Mouse (Mus musculus): ENCODE data around the gene Spock1.

Spock1 gene

GRCm38 (mm10) chr13:57798633-57799032, 109.5 kb downstream of the Spock1 start:
- no peak for DNase-seq (ENCODE audit: low spot score)

GRCm38 (mm10) chr13:57796951-57797692, 111.0 kb downstream of the Spock1 start:
- DNase-seq (ENCODE audit: low spot score), result no peak

- no peak for DNase-seq (ENCODE audit: low spot score)
These were observed 114.4 kb downstream of the Spock1 start for GRCm38 (mm10) chr13:57793643-57794240.

- DNase-seq (ENCODE audit: low spot score), result no peak
These were observed 118.3 kb downstream of the Spock1 start for GRCm38 (mm10) chr13:57789796-57790195.

- no peak for DNase-seq (ENCODE audit: low spot score)
These were observed 119.8 kb downstream of the Spock1 start for GRCm38 (mm10) chr13:57788299-57788698.

- no peak for DNase-seq (ENCODE audit: low spot score)
These were observed 121.9 kb downstream of the Spock1 start for GRCm38 (mm10) chr13:57786278-57786677.

GRCm38 (mm10) chr13:57782975-57783374, 125.2 kb downstream of the Spock1 start:
- DNase-seq (ENCODE audit: low spot score), result peak; percentile 14

GRCm38 (mm10) chr13:57782107-57782561, 126.0 kb downstream of the Spock1 start:
- no peak for DNase-seq (ENCODE audit: low spot score)

- DNase-seq (ENCODE audit: low spot score), result peak; percentile 39
These were observed 129.0 kb downstream of the Spock1 start for GRCm38 (mm10) chr13:57779146-57779545.

GRCm38 (mm10) chr13:57778524-57778923, 129.6 kb downstream of the Spock1 start:
- no peak for DNase-seq (ENCODE audit: low spot score)

- no peak for DNase-seq (ENCODE audit: low spot score)
These were observed 136.1 kb downstream of the Spock1 start for GRCm38 (mm10) chr13:57771998-57772397.

GRCm38 (mm10) chr13:57766721-57767120, 141.4 kb downstream of the Spock1 start:
- peak; percentile 13 for DNase-seq (ENCODE audit: low spot score)

- DNase-seq (ENCODE audit: low spot score), result peak; percentile 27
These were observed 147.0 kb downstream of the Spock1 start for GRCm38 (mm10) chr13:57761122-57761521.

- DNase-seq (ENCODE audit: low spot score), result no peak
These were observed 147.5 kb downstream of the Spock1 start for GRCm38 (mm10) chr13:57760618-57761017.

- DNase-seq (ENCODE audit: low spot score), result peak; percentile 35
These were observed 151.8 kb downstream of the Spock1 start for GRCm38 (mm10) chr13:57756316-57756715.

- no peak for DNase-seq (ENCODE audit: low spot score)
These were observed 157.3 kb downstream of the Spock1 start for GRCm38 (mm10) chr13:57750831-57751230.

GRCm38 (mm10) chr13:57744667-57745066, 163.5 kb downstream of the Spock1 start:
- DNase-seq (ENCODE audit: low spot score), result no peak

GRCm38 (mm10) chr13:57741186-57741585, 166.9 kb downstream of the Spock1 start:
- DNase-seq (ENCODE audit: low spot score), result no peak

GRCm38 (mm10) chr13:57740473-57740872, 167.7 kb downstream of the Spock1 start:
- DNase-seq (ENCODE audit: low spot score), result no peak

GRCm38 (mm10) chr13:57736060-57736459, 172.1 kb downstream of the Spock1 start:
- no peak for DNase-seq (ENCODE audit: low spot score)

GRCm38 (mm10) chr13:57734549-57734948, 173.6 kb downstream of the Spock1 start:
- DNase-seq (ENCODE audit: low spot score), result no peak

- no peak for DNase-seq (ENCODE audit: low spot score)
These were observed 174.6 kb downstream of the Spock1 start for GRCm38 (mm10) chr13:57733521-57733920.

GRCm38 (mm10) chr13:57732251-57732650, 175.9 kb downstream of the Spock1 start:
- DNase-seq (ENCODE audit: low spot score), result no peak

- no peak for DNase-seq (ENCODE audit: low spot score)
These were observed 180.4 kb downstream of the Spock1 start for GRCm38 (mm10) chr13:57727716-57728115.

Measured in layer of hippocampus, adult 11-12 months (tissue).